Mouse (Mus musculus): ENCODE measurements around the gene Msx1. TPM values are rescaled to one million over a fixed set of nuclear protein-coding genes. Genes with fewer than 3 reads are reported as not detected.

The Msx1 gene
- total RNA-seq, 2 experiments from 2014 or later = 4.0 to 5.1 TPM

- intact Hi-C loops (cut with DNase I) = loop anchor here (10.0 kb wide), 1 partner anchor 387 kb away; no protein-coding TSS in a partner anchor
- no peak for DNase-seq (ENCODE audit: low spot score)
Observed at GRCm38 (mm10) chr5:37827626-37827950, 3.2 kb upstream of the Msx1 start.

- intact Hi-C loops (cut with DNase I) = loop anchor here (10.0 kb wide), 1 partner anchor 388 kb away; no protein-coding TSS in a partner anchor
- no peak for DNase-seq (ENCODE audit: low spot score)
Observed at GRCm38 (mm10) chr5:37826706-37827625, 2.6 kb upstream of the Msx1 start.

- intact Hi-C loops (cut with DNase I) = loop anchor here (10.0 kb wide), 1 partner anchor 389 kb away; no protein-coding TSS in a partner anchor
- no peak for DNase-seq (ENCODE audit: low spot score)
Observed at GRCm38 (mm10) chr5:37825611-37826445, 1.4 kb upstream of the Msx1 start.

- DNase-seq (ENCODE audit: low spot score) = no peak
- intact Hi-C loops (cut with DNase I) = loop anchor here (10.0 kb wide), 1 partner anchor 390 kb away; no protein-coding TSS in a partner anchor
Observed at GRCm38 (mm10) chr5:37825111-37825600, 773 bp upstream of the Msx1 start.

- intact Hi-C loops (cut with DNase I) = loop anchor here (5.0 to 10.0 kb wide), 3 partner anchors 218 to 391 kb away; no protein-coding TSS in a partner anchor
Observed at GRCm38 (mm10) chr5:37823721-37824460, 492 bp downstream of the Msx1 start.

GRCm38 (mm10) chr5:37822791-37823720 lies 1.3 kb downstream of the Msx1 start:
- DNase-seq (ENCODE audit: low spot score) = peak; percentile 17
- intact Hi-C loops (cut with DNase I) = loop anchor here (5.0 to 10.0 kb wide), 3 partner anchors 219 to 392 kb away; no protein-coding TSS in a partner anchor

More at GRCm38 (mm10) chr5:37823721-37824460, 492 bp downstream of the Msx1 start:
- DNase-seq (ENCODE audit: low spot score) = no peak

- intact Hi-C loops (cut with DNase I) = loop anchor here (5.0 to 10.0 kb wide), 3 partner anchors 220 to 393 kb away; no protein-coding TSS in a partner anchor
- DNase-seq (ENCODE audit: low spot score) = no peak
Observed at GRCm38 (mm10) chr5:37822116-37822707, 2.2 kb downstream of the Msx1 start.

- intact Hi-C loops (cut with DNase I) = loop anchor here (5.0 to 10.0 kb wide), 3 partner anchors 221 to 394 kb away; no protein-coding TSS in a partner anchor
- DNase-seq (ENCODE audit: low spot score) = no peak
Observed at GRCm38 (mm10) chr5:37821111-37821601, 3.2 kb downstream of the Msx1 start.

- intact Hi-C loops (cut with DNase I) = loop anchor here (5.0 to 10.0 kb wide), 3 partner anchors 222 to 394 kb away; no protein-coding TSS in a partner anchor
- DNase-seq (ENCODE audit: low spot score) = no peak
Observed at GRCm38 (mm10) chr5:37820689-37821088, 3.7 kb downstream of the Msx1 start.

GRCm38 (mm10) chr5:37819971-37820370 lies 4.4 kb downstream of the Msx1 start:
- intact Hi-C loops (cut with DNase I) = loop anchor here (5.0 to 10.0 kb wide), 4 partner anchors 222 to 395 kb away; no protein-coding TSS in a partner anchor

GRCm38 (mm10) chr5:37819541-37819940 lies 4.8 kb downstream of the Msx1 start:
- intact Hi-C loops (cut with DNase I) = loop anchor here (10.0 kb wide), 1 partner anchor 375 kb away; no protein-coding TSS in a partner anchor
- DNase-seq (ENCODE audit: low spot score) = no peak

More at GRCm38 (mm10) chr5:37819971-37820370, 4.4 kb downstream of the Msx1 start:
- no peak for DNase-seq (ENCODE audit: low spot score)

- DNase-seq (ENCODE audit: low spot score) = no peak
- intact Hi-C loops (cut with DNase I) = loop anchor here (10.0 kb wide), 1 partner anchor 376 kb away; no protein-coding TSS in a partner anchor
Observed at GRCm38 (mm10) chr5:37818533-37819215, 5.7 kb downstream of the Msx1 start.

GRCm38 (mm10) chr5:37817658-37818532 lies 6.5 kb downstream of the Msx1 start:
- intact Hi-C loops (cut with DNase I) = loop anchor here (10.0 kb wide), 1 partner anchor 377 kb away; no protein-coding TSS in a partner anchor
- no peak for DNase-seq (ENCODE audit: low spot score)

- intact Hi-C loops (cut with DNase I) = loop anchor here (10.0 kb wide), 1 partner anchor 378 kb away; no protein-coding TSS in a partner anchor
- peak; percentile 20 for DNase-seq (ENCODE audit: low spot score)
Observed at GRCm38 (mm10) chr5:37816907-37817657, 7.3 kb downstream of the Msx1 start.

- no peak for DNase-seq (ENCODE audit: low spot score)
- intact Hi-C loops (cut with DNase I) = loop anchor here (10.0 kb wide), 1 partner anchor 379 kb away; no protein-coding TSS in a partner anchor
Observed at GRCm38 (mm10) chr5:37815909-37816308, 8.5 kb downstream of the Msx1 start.
